Mouse (Mus musculus) MEL (cell line): ENCODE results near the gene Rnf220. TPM values are rescaled to one million over a fixed set of nuclear protein-coding genes. Genes with fewer than 3 reads are reported as not detected.

Source experiments
- DNase-seq: peaks from one replicate; pipeline ENCODE4 v3.0.0; 2011; ENCODE audit warnings: low read depth, low spot score
- H3K27ac ChIP-seq: 2 replicates; pipeline ENCODE4 v1.5.1; 2012; ENCODE audit warnings: low read depth, mild to moderate bottlenecking, control low read depth, low read length, moderate library complexity; ENCODE audit not compliant: control insufficient read depth
- H3K27me3 ChIP-seq, 2 experiments: fragments of 150-350 bp in 1 of 2; sonication (generic) in 1 of 2; 2 replicates each; pipeline ENCODE4 v1.6.1; 2012; ENCODE audit warnings: low read length in 2 of 2, mild to moderate bottlenecking in 2 of 2, improper control_type of control experiment in 1 of 2, moderate library complexity in 1 of 2; ENCODE audit not compliant: insufficient read depth in 2 of 2, control insufficient read depth in 1 of 2
- H3K36me3 ChIP-seq, 2 experiments: 2 replicates each; pipeline ENCODE4 v1.6.1; 2012 to 2014; ENCODE audit warnings: low read length in 2 of 2, improper control_type of control experiment in 1 of 2, inconsistent platforms in 1 of 2, mild to moderate bottlenecking in 1 of 2; ENCODE audit not compliant: insufficient read depth in 2 of 2, control insufficient read depth in 1 of 2
- H3K4me1 ChIP-seq, 2 experiments: fragments of 150-350 bp in 1 of 2; sonication (generic) in 1 of 2; 2 replicates each; pipeline ENCODE4 v1.6.1; 2012; ENCODE audit warnings: low read length in 2 of 2, improper control_type of control experiment in 1 of 2, mild to moderate bottlenecking in 1 of 2; ENCODE audit not compliant: insufficient read depth in 2 of 2, control insufficient read depth in 1 of 2
- H3K4me3 ChIP-seq, 2 experiments: fragments of 150-350 bp in 1 of 2; sonication (generic) in 1 of 2; 2 replicates each; pipeline ENCODE4 v1.5.1; 2012; ENCODE audit warnings: low read depth in 2 of 2, low read length in 2 of 2, mild to moderate bottlenecking in 2 of 2, moderate library complexity in 2 of 2, control low read depth in 1 of 2, improper control_type of control experiment in 1 of 2; ENCODE audit not compliant: control insufficient read depth in 1 of 2, insufficient read depth in 1 of 2
- H3K79me2 ChIP-seq: 2 replicates; pipeline ENCODE4 v1.6.1; 2012; ENCODE audit warnings: mild to moderate bottlenecking, low read length, moderate library complexity; ENCODE audit not compliant: control insufficient read depth, poor library complexity, insufficient read depth
- H3K9ac ChIP-seq: 2 replicates; pipeline ENCODE4 v1.6.1; 2012; ENCODE audit warnings: low read depth, mild to moderate bottlenecking, control low read depth, low read length, moderate library complexity; ENCODE audit not compliant: control insufficient read depth, poor library complexity, severe bottlenecking
- H3K9me3 ChIP-seq: fragments of 150-350 bp; sonication (generic); replicated peaks from 2 replicates; pipeline ENCODE4 v1.6.1; 2012; ENCODE audit warnings: mild to moderate bottlenecking, low read length, improper control_type of control experiment, moderate library complexity; ENCODE audit not compliant: insufficient read depth
- CHD1 ChIP-seq: IDR thresholded peaks from 2 replicates; pipeline ENCODE4 v1.6.1; 2012; ENCODE audit warnings: low read depth, mild to moderate bottlenecking, inconsistent platforms, low read length, improper control_type of control experiment
- CHD2 ChIP-seq: IDR thresholded peaks from 2 replicates; pipeline ENCODE4 v1.6.1; 2011; ENCODE audit warnings: low read length, improper control_type of control experiment
- CTCF ChIP-seq, 3 experiments: IDR thresholded peaks in 2 of 3; conservative IDR thresholded peaks in 1 of 3; 2 replicates each; pipeline ENCODE4 v1.5.1; 2011 to 2012; ENCODE audit warnings: low read length in 3 of 3, low read depth in 2 of 3, mild to moderate bottlenecking in 2 of 3, improper control_type of control experiment in 1 of 3, inconsistent platforms in 1 of 3, mixed read lengths in 1 of 3, moderate library complexity in 1 of 3; ENCODE audit not compliant: control insufficient read depth in 1 of 3, insufficient read depth in 1 of 3, poor library complexity in 1 of 3, severe bottlenecking in 1 of 3
- E2F4 ChIP-seq: IDR thresholded peaks from 2 replicates; pipeline ENCODE4 v1.6.1; 2011; ENCODE audit warnings: low read depth, low read length, improper control_type of control experiment, borderline replicate concordance
- EP300 ChIP-seq, 2 experiments: IDR thresholded peaks; 2 replicates each; pipeline ENCODE4 v1.6.1; 2011; ENCODE audit warnings: improper control_type of control experiment in 2 of 2, low read length in 2 of 2, low read depth in 1 of 2, mild to moderate bottlenecking in 1 of 2
- ETS1 ChIP-seq: IDR thresholded peaks from 2 replicates; pipeline ENCODE4 v1.6.1; 2012; ENCODE audit warnings: low read depth, mild to moderate bottlenecking, inconsistent platforms, low read length, improper control_type of control experiment, moderate library complexity
- GABPA ChIP-seq: IDR thresholded peaks from 2 replicates; pipeline ENCODE4 v1.6.1; 2012; ENCODE audit warnings: low read depth, mild to moderate bottlenecking, inconsistent platforms, low read length, improper control_type of control experiment, moderate library complexity
- GATA1 ChIP-seq: IDR thresholded peaks from 2 replicates; pipeline ENCODE4 v1.6.1; 2011; ENCODE audit warnings: low read depth, low read length, improper control_type of control experiment
- HCFC1 ChIP-seq: IDR thresholded peaks from 2 replicates; pipeline ENCODE4 v1.6.1; 2012; ENCODE audit warnings: low read depth, mild to moderate bottlenecking, inconsistent platforms, low read length, improper control_type of control experiment, moderate library complexity
- KAT2A ChIP-seq: conservative IDR thresholded peaks from 2 replicates; pipeline ENCODE4 v1.6.1; 2012; ENCODE audit warnings: low read depth, low read length, improper control_type of control experiment, inconsistent platforms
- MAFK ChIP-seq: IDR thresholded peaks from 2 replicates; pipeline ENCODE4 v1.6.1; 2011; ENCODE audit warnings: low read depth, mild to moderate bottlenecking, low read length, improper control_type of control experiment, borderline replicate concordance
- MAX ChIP-seq: IDR thresholded peaks from 2 replicates; pipeline ENCODE4 v1.6.1; 2011; ENCODE audit warnings: low read length, improper control_type of control experiment
- MYB ChIP-seq: IDR thresholded peaks from 2 replicates; pipeline ENCODE4 v1.6.1; 2011; ENCODE audit warnings: mild to moderate bottlenecking, low read depth, low read length, improper control_type of control experiment
- MYC ChIP-seq: IDR thresholded peaks from 2 replicates; pipeline ENCODE4 v1.6.1; 2011; ENCODE audit warnings: low read depth, mild to moderate bottlenecking, low read length, improper control_type of control experiment, moderate library complexity
- NRF1 ChIP-seq: IDR thresholded peaks from 2 replicates; pipeline ENCODE4 v1.6.1; 2014; ENCODE audit warnings: low read depth, mild to moderate bottlenecking, inconsistent platforms, low read length, improper control_type of control experiment, moderate library complexity; ENCODE audit not compliant: poor library complexity, insufficient read depth, severe bottlenecking
- POLR2A ChIP-seq, 2 experiments: IDR thresholded peaks; 2 replicates each; pipeline ENCODE4 v1.6.1; 2011 to 2012; ENCODE audit warnings: low read length in 2 of 2, mild to moderate bottlenecking in 2 of 2, control low read depth in 1 of 2, improper control_type of control experiment in 1 of 2, low read depth in 1 of 2, moderate library complexity in 1 of 2; ENCODE audit not compliant: control insufficient read depth in 1 of 2, insufficient read depth in 1 of 2, poor library complexity in 1 of 2
- POLR2AphosphoS5 ChIP-seq: IDR thresholded peaks from 2 replicates; pipeline ENCODE4 v1.6.1; 2012; ENCODE audit warnings: low read depth, borderline replicate concordance, mild to moderate bottlenecking, inconsistent platforms, low read length, moderate library complexity, mixed read lengths
- RAD21 ChIP-seq: IDR thresholded peaks from 2 replicates; pipeline ENCODE4 v1.6.1; 2011; ENCODE audit warnings: mild to moderate bottlenecking, low read depth, low read length, improper control_type of control experiment
- RCOR1 ChIP-seq: IDR thresholded peaks from 2 replicates; pipeline ENCODE4 v1.6.1; 2012; ENCODE audit warnings: low read depth, mild to moderate bottlenecking, inconsistent platforms, low read length, improper control_type of control experiment
- SIN3A ChIP-seq: IDR thresholded peaks from 2 replicates; pipeline ENCODE4 v1.6.1; 2012; ENCODE audit warnings: low read length, improper control_type of control experiment, inconsistent platforms
- TAL1 ChIP-seq: IDR thresholded peaks from 2 replicates; pipeline ENCODE4 v1.6.1; 2012; ENCODE audit warnings: mild to moderate bottlenecking, inconsistent platforms, low read length, moderate library complexity, mixed read lengths
- TBP ChIP-seq: IDR thresholded peaks from 2 replicates; pipeline ENCODE4 v1.8.0; 2011; ENCODE audit warnings: low read depth, low read length, improper control_type of control experiment
- UBTF ChIP-seq: IDR thresholded peaks from 2 replicates; pipeline ENCODE4 v1.6.1; 2012; ENCODE audit warnings: low read depth, mild to moderate bottlenecking, inconsistent platforms, low read length, improper control_type of control experiment, moderate library complexity, borderline replicate concordance; ENCODE audit not compliant: insufficient read depth
- USF1 ChIP-seq: IDR thresholded peaks from 2 replicates; pipeline ENCODE4 v1.6.1; 2014; ENCODE audit warnings: low read depth, mild to moderate bottlenecking, inconsistent platforms, low read length, improper control_type of control experiment, moderate library complexity
- USF2 ChIP-seq, 2 experiments: IDR thresholded peaks; 2 replicates each; pipeline ENCODE4 v1.6.1; 2011 to 2012; ENCODE audit warnings: improper control_type of control experiment in 2 of 2, low read length in 2 of 2, borderline replicate concordance in 1 of 2, inconsistent platforms in 1 of 2, low read depth in 1 of 2, mild to moderate bottlenecking in 1 of 2; ENCODE audit not compliant: insufficient read depth in 1 of 2
- ZC3H11A ChIP-seq: IDR thresholded peaks from 2 replicates; pipeline ENCODE4 v1.6.1; 2012; ENCODE audit warnings: low read depth, mild to moderate bottlenecking, inconsistent platforms, low read length, improper control_type of control experiment
- ZKSCAN1 ChIP-seq: IDR thresholded peaks from 2 replicates; pipeline ENCODE4 v1.6.1; 2012; ENCODE audit warnings: low read depth, mild to moderate bottlenecking, inconsistent platforms, low read length, improper control_type of control experiment, moderate library complexity
- ZNF384 ChIP-seq: IDR thresholded peaks from 2 replicates; pipeline ENCODE4 v1.6.1; 2012; ENCODE audit warnings: low read depth, mild to moderate bottlenecking, inconsistent platforms, low read length, improper control_type of control experiment
- polyA plus RNA-seq, 2 experiments: library from polyadenylated mRNA; stranded (reverse) in 1 of 2; unstranded in 1 of 2; fragments of >175 nt in 1 of 2; fragments of >200 nt in 1 of 2; gene quantifications; 2 replicates each; pipeline versions ENCODE4 v1.2.1 to v1.2.4; 2012; ENCODE audit warnings: low replicate concordance in 2 of 2, low read depth in 1 of 2; ENCODE audit not compliant: insufficient read length in 2 of 2, insufficient read depth in 1 of 2, missing spikeins in 1 of 2
- total RNA-seq: library from RNA; depleted of rRNA; stranded (reverse); fragments of 300-350 nt; gene quantifications from 2 replicates; pipeline ENCODE4 v1.2.3, GENCODE M21; 2012

Gene Rnf220
- total and polyA plus RNA-seq, 3 experiments = 121 to 201 TPM; not detected in 1

DNA sequence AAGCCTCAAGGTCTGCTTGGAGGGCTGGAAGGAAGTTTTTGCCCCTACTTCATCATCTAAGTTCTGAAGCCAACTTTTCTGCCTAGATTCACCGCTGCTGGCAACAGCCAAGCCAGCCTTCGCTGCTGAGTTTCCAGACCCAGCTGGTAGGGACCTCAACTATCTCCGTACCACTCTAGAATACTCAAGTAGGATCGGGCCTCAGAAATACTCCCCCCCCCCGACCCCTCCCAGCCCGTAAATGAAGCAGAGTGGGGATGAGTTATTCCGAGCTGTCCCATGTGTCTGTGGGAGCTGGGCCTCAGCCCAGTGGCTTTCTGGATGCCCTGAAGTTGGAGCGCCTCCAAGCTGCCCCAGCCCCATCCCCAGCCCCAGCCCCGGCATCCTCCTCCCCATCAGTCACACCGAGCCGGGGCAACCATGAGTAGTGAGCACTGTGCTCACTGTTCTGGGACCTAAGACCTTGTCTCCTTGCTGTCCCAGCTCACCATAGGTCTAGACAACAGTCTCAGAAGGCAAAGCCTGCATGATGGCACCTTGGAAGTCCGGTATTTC lies 146.6 kb downstream of the Rnf220 start:
- Histone ChIP-seq H3K79me2 (no peaks in the 10 kb centered on the region), H3K27me3 (peaks cover 3% of the 10 kb centered on the region in 2 experiments; a peak in 2 of 4 replicates)

DNA sequence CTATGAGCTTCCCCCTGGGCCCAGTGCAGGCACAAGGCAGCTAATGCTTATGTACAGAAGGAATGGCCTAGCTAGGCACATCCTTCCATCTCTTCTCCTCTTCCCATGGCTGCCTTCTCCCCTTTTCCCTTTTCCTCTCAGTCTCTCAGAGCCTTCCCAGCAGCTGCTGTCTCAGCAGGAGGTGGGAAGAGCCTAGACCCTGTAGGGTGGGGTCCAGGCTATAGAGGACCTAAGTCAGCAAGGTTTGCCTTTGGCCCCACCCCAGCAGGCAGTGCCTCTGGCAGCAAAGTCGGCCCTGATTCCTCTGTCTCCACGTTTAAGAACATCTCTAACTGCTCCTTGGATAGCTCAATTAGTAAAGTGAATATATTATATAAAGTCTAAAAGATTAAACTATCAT lies 147.5 kb downstream of the Rnf220 start:
- H3K79me2 ChIP-seq = no peaks in the 10 kb centered on the region
- H3K9ac ChIP-seq = no peak overlapping the region
- no peaks in the 10 kb centered on the region for H3K4me1 ChIP-seq
- peaks cover 3 to 4% of the 10 kb centered on the region in 2 experiments; a peak in 2 of 4 replicates for H3K27me3 ChIP-seq
- no peaks in the 10 kb centered on the region for H3K36me3 ChIP-seq
- H3K27ac ChIP-seq = no peak overlapping the region
- no peak for TF ChIP-seq USF1
- no peak for TF ChIP-seq USF2 (IDR thresholded peaks at IDR 0.05; ENCODE audit: borderline replicate concordance in 1 of 2, insufficient read depth in 1 of 2, low read depth in 1 of 2, low read length in 2 of 2)
- no peak for TF ChIP-seq SIN3A
- TF ChIP-seq RCOR1 = no peak
- no peak for TF ChIP-seq CHD1
- no peak for TF ChIP-seq MYB
- no peak for TF ChIP-seq CTCF (IDR thresholded peaks at IDR 0.05 in 2 of 3, conservative IDR thresholded peaks at IDR 0.05 in 1 of 3; ENCODE audit: control insufficient read depth in 1 of 3, insufficient read depth in 1 of 3, low read depth in 2 of 3, low read length in 3 of 3, poor library complexity in 1 of 3, severe bottlenecking in 1 of 3)
- no peak for TF ChIP-seq POLR2A (IDR thresholded peaks at IDR 0.05; ENCODE audit: control insufficient read depth in 1 of 2, insufficient read depth in 1 of 2, low read depth in 1 of 2, low read length in 2 of 2, poor library complexity in 1 of 2)
- no peak for TF ChIP-seq GABPA
- TF ChIP-seq ZKSCAN1 = no peak
- TF ChIP-seq MYC = no peak
- TF ChIP-seq KAT2A = no peak
- TF ChIP-seq EP300 (IDR thresholded peaks at IDR 0.05; ENCODE audit: low read depth in 1 of 2, low read length in 2 of 2) = no peak
- no peak for TF ChIP-seq GATA1
- TF ChIP-seq, all 39 proteins: peak for 0
- DNase-seq = no peak
- no peaks in the 10 kb centered on the region for H3K9me3 ChIP-seq
- no peak overlapping the region for H3K4me3 ChIP-seq

More for the DNA sequence above, 146.6 kb downstream of the Rnf220 start:
- Histone ChIP-seq H3K9me3 (no peaks in the 10 kb centered on the region), H3K36me3 (no peaks in the 10 kb centered on the region), H3K4me1 (no peaks in the 10 kb centered on the region), H3K9ac (no peak overlapping the region), H3K27ac (no peak overlapping the region)
- TF ChIP-seq MAX (no peak), UBTF (no peak), TBP (no peak), MYC (no peak), NRF1 (no peak), TAL1 (no peak), CHD2 (no peak), POLR2A (IDR thresholded peaks at IDR 0.05; ENCODE audit: control insufficient read depth in 1 of 2, insufficient read depth in 1 of 2, low read depth in 1 of 2, low read length in 2 of 2, poor library complexity in 1 of 2) (no peak), SIN3A (no peak), E2F4 (no peak), RAD21 (no peak), ETS1 (no peak), ZC3H11A (no peak), MAFK (no peak), ZNF384 (no peak), GABPA (no peak), HCFC1 (no peak), RCOR1 (no peak), ZKSCAN1 (no peak), POLR2AphosphoS5 (no peak)
- TF ChIP-seq, all 39 proteins: peak for 0
- no peak for DNase-seq
- H3K4me3 ChIP-seq = no peak overlapping the region
